Mouse (Mus musculus) cerebellum, adult 2 months (tissue): ENCODE measurements around the gene Tmem260.

Source experiments
- CTCF ChIP-seq: fragments of 200-500 bp; IDR thresholded peaks from 2 replicates; pipeline ENCODE4 v1.5.1; 2011; ENCODE audit warnings: low read depth, mild to moderate bottlenecking, control low read depth, low read length, moderate library complexity, borderline replicate concordance; ENCODE audit not compliant: insufficient read depth
- POLR2A ChIP-seq: fragments of 200-500 bp; IDR thresholded peaks from 2 replicates; pipeline ENCODE4 v1.6.1; 2011; ENCODE audit warnings: low read length, control low read depth, borderline replicate concordance; ENCODE audit not compliant: insufficient read depth

GRCm38 (mm10) chr14:48549703-48550102 lies 103.8 kb downstream of the Tmem260 start:
- TF ChIP-seq CTCF = no peak
- no peak for TF ChIP-seq POLR2A
